Mouse (Mus musculus) liver, embryonic 11.5 days (tissue): Measurements from ENCODE around the gene Mrvi1. TPM values are rescaled to one million over a fixed set of nuclear protein-coding genes. Genes with fewer than 3 reads are reported as not detected.

Experiments
- ATAC-seq: fragments of 200-750 bp; cut with Nextera tagmentation; replicated peaks from 2 replicates; pipeline ENCODE4 v1.8.0; 2017; ENCODE audit warnings: moderate number of reproducible peaks, mild to moderate bottlenecking, moderate TSS enrichment, moderate library complexity; ENCODE audit not compliant: low FRiP score
- DNase-seq: peaks from one replicate; pipeline ENCODE4 v3.0.0-alpha.2; 2017; ENCODE audit warnings: low spot score
- H3K27ac ChIP-seq: fragments of 300-500 bp; sonication (generic); 2 replicates; pipeline ENCODE4 v1.5.1; 2014; ENCODE audit warnings: mild to moderate bottlenecking, low read depth, low read length, control low read depth
- H3K27me3 ChIP-seq: fragments of 300-500 bp; sonication (generic); replicated peaks from 2 replicates; pipeline ENCODE4 v1.6.1; 2014; ENCODE audit warnings: low read length, mixed read lengths; ENCODE audit not compliant: control insufficient read depth, insufficient read depth
- H3K36me3 ChIP-seq: fragments of 300-500 bp; sonication (generic); 2 replicates; pipeline ENCODE4 v1.6.1; 2014; ENCODE audit warnings: mild to moderate bottlenecking, low read length, moderate library complexity, mixed read lengths; ENCODE audit not compliant: control insufficient read depth, insufficient read depth
- H3K4me1 ChIP-seq: fragments of 300-500 bp; sonication (generic); replicated peaks from 2 replicates; pipeline ENCODE4 v1.6.1; 2014; ENCODE audit warnings: low read length, mixed read lengths; ENCODE audit not compliant: control insufficient read depth, insufficient read depth
- H3K4me2 ChIP-seq: fragments of 300-500 bp; sonication (generic); 2 replicates; pipeline ENCODE4 v1.6.1; 2014; ENCODE audit warnings: mild to moderate bottlenecking, control low read depth, moderate library complexity
- H3K4me3 ChIP-seq: fragments of 300-500 bp; sonication (generic); 2 replicates; pipeline ENCODE4 v1.5.1; 2014; ENCODE audit warnings: low read depth, low read length, control low read depth
- H3K9ac ChIP-seq: fragments of 300-500 bp; sonication (generic); 2 replicates; pipeline ENCODE4 v1.6.1; 2014; ENCODE audit warnings: low read depth, low read length, control low read depth
- H3K9me3 ChIP-seq: fragments of 300-500 bp; sonication (generic); 2 replicates; pipeline ENCODE4 v1.6.1; 2016; ENCODE audit warnings: low read length, inconsistent platforms, mixed read lengths; ENCODE audit not compliant: control insufficient read depth
- WGBS: fragments of 180-500 bp; shearing (Covaris S2); extraction: QIAGEN DNeasy Blood & Tissue Kit; methylation state at CpG from one replicate; pipeline ENCODE4 v1.1.7; 2014; 5-methylcytosine and 5-hydroxymethylcytosine counted together
- polyA plus RNA-seq: library from polyadenylated mRNA; unstranded; fragments of >200 nt; fragmentation: Nextera tagmentation; extraction: Ambion mirVana; gene quantifications from 2 replicates; pipeline ENCODE4 v1.2.1, GENCODE M21; 2014

The Mrvi1 gene
- polyA plus RNA-seq, 1 experiment from 2014 or later, result 20.7 TPM

DNA sequence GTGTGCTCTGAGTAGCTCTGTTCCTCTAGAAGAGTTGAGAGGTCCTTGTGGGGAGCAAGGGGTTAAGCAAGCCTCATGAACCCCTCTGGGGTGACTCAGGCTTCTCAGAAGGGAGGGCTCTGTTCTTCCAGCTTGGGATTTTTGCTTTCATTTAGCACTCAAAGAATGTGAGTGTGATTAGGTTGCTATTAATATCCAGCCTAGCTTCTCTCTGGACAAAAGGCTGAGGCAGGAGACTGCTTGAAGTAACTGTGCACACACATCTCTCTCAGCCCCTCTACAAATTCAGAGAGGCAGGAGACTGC is 31.7 kb downstream of the Mrvi1 start:
- DNase-seq, result no peak
- no peak for ATAC-seq
- H3K4me1 ChIP-seq, result peaks cover 6% of the 10 kb centered on the region
- no peak overlapping the region for H3K27ac ChIP-seq
- no peak overlapping the region for H3K4me2 ChIP-seq
- no peaks in the 10 kb centered on the region for H3K27me3 ChIP-seq
- no peak overlapping the region for H3K4me3 ChIP-seq
- H3K9me3 ChIP-seq, result no peaks in the 10 kb centered on the region
- H3K9ac ChIP-seq, result no peak overlapping the region
- no peaks in the 10 kb centered on the region for H3K36me3 ChIP-seq

DNA sequence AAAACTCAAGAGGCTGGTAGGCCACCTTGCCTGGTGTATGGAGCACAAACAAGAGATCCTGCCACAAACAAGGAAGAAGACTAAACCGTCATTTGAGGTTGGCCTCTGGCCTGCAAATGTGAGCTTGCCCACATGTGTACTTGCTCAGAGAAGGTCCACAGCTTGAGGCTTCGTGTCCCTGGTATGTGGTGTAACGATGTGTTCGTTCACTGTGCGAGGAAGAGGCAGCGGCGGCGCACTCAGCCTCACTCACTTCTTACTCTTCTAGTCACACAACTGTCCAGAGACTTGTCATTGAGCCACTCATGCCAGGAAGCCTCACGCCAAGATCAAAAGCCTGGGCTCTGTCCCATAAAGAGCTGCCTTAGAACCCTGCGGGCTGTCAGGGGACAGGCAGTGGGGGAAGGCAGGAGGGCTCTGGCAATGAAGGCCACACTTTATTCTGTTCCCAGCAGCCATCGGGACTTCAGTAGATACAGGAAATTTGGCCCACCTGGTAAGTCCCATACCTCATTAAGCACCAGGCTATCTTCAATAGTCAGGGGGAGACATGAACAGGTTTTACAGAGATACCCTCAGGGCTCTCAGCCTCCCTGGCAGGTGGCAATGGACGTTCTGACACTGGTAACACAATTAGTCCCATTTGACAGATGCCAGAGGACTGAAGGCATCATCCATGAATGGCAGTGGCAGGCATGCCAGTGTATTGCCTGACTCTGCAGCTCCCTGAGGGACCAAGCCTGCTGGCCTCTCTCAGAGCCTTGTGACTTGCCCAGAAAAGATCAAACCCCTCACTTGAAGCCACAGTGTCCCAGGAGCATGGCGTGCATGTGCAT is 32.3 kb downstream of the Mrvi1 start:
- Histone ChIP-seq H3K27me3 (no peaks in the 10 kb centered on the region), H3K36me3 (no peaks in the 10 kb centered on the region), H3K9ac (no peak overlapping the region), H3K4me3 (no peak overlapping the region), H3K9me3 (no peaks in the 10 kb centered on the region), H3K4me1 (peaks cover 6% of the 10 kb centered on the region), H3K4me2 (no peak overlapping the region), H3K27ac (no peak overlapping the region)
- DNase-seq (no peak), ATAC-seq (no peak)
- 83% methylated on average over 13 of the region's 13 CpGs for WGBS

DNA sequence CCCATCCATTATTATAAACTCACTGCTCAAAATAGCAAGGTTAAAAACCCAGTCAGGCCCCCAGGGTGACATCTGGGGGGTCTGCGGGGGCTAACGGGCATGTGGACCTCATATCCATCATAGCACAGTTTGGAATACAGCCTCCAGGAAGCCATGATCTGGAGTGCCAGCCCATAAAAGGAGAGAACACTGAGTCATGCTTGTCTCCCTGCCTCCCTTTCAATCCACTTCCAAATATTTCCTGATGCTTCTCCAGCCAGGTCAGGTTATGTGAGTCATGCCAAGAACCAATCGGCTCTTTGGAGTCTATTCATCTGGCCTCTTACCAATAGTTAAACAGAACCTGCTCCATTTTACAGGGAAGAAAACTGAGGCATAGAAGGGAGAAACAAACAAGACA is 33.7 kb downstream of the Mrvi1 start:
- H3K27me3 ChIP-seq, result no peaks in the 10 kb centered on the region
- H3K27ac ChIP-seq, result no peak overlapping the region
- H3K36me3 ChIP-seq, result no peaks in the 10 kb centered on the region
- no peaks in the 10 kb centered on the region for H3K9me3 ChIP-seq
- no peak overlapping the region for H3K9ac ChIP-seq
- no peak overlapping the region for H3K4me2 ChIP-seq
- peaks cover 3% of the 10 kb centered on the region; the same call in 1 of the 2 replicates for H3K4me1 ChIP-seq
- no peak for DNase-seq
- WGBS, result 78% methylated on average over 3 of the region's 3 CpGs
- ATAC-seq, result no peak
- no peak overlapping the region for H3K4me3 ChIP-seq

DNA sequence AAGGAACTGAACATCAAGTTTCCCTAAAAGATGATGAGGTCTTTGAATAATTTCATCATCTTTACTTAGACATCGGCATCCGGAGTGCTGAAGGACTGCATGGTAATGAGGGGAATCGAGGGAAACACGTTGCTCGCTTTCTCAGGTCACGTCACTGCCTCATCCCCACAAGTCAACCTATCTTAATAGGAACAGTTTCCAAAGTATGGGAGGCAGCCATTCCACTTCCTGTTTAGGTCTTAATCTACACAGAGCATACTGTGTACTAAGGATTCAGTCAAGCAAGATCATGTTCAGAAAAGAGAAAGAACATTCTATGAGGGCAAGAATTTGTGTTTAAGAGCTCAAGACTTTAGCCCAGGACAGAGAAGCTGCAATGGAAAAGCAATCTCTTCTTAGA is 34.6 kb downstream of the Mrvi1 start:
- Histone ChIP-seq H3K9me3 (no peaks in the 10 kb centered on the region), H3K27me3 (no peaks in the 10 kb centered on the region), H3K4me2 (no peak overlapping the region), H3K36me3 (no peaks in the 10 kb centered on the region), H3K4me3 (no peak overlapping the region), H3K27ac (no peak overlapping the region), H3K9ac (no peak overlapping the region), H3K4me1 (no peaks in the 10 kb centered on the region; the same call in 1 of the 2 replicates)
- no peak for ATAC-seq
- DNase-seq, result no peak
- WGBS, result 72% methylated on average over 6 of the region's 6 CpGs

DNA sequence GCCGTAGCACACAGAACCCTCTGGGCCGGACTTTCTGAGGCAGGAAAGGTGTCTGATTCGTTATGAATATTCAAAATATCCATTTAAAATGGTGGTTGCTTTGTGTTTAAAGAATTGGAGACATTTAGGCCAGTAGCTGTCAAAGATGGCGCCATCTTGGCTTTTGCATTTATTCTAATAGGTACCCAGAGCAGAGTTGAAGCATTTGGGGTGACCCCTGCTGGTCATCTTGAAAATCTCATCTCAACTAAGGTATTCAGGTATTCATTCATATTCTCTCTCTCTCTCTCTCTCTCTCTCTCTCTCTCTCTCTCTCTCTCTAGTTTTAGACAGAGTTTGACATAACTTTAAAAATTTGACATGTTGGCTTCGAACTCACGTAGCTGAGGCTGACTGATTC is 35.5 kb downstream of the Mrvi1 start:
- Histone ChIP-seq H3K4me2 (no peak overlapping the region), H3K9me3 (no peaks in the 10 kb centered on the region), H3K9ac (no peak overlapping the region), H3K36me3 (no peaks in the 10 kb centered on the region), H3K27ac (no peak overlapping the region), H3K27me3 (no peaks in the 10 kb centered on the region), H3K4me3 (no peak overlapping the region), H3K4me1 (peaks cover 7% of the 10 kb centered on the region)
- DNase-seq, result no peak
- no peak for ATAC-seq
- 77% methylated on average over 6 of the region's 6 CpGs for WGBS

DNA sequence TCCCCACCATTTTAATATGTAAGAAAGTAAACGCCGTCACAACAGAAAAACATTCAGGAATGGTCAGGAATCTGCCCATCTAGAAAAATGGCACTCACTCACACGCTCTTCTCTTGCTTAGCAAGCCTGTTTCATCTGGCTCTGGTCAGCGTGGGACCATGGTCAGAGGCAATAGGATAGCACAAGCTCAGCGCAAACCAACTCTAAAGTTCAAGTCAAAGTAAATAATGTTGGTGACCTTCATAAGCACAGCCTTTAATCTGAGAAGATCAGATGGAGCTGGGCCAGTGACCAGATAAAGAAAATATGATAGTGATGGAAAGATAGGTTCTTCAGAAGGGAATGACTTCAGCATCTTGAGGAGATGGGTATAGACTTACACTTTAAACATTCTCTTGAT is 37.9 kb downstream of the Mrvi1 start:
- WGBS, result 85% methylated on average over 5 of the region's 5 CpGs
- Histone ChIP-seq H3K4me2 (no peak overlapping the region), H3K4me3 (no peak overlapping the region), H3K27ac (no peak overlapping the region), H3K36me3 (no peaks in the 10 kb centered on the region), H3K27me3 (no peaks in the 10 kb centered on the region), H3K9ac (no peak overlapping the region), H3K9me3 (no peaks in the 10 kb centered on the region), H3K4me1 (peaks cover 14% of the 10 kb centered on the region)
- DNase-seq (no peak), ATAC-seq (no peak)

DNA sequence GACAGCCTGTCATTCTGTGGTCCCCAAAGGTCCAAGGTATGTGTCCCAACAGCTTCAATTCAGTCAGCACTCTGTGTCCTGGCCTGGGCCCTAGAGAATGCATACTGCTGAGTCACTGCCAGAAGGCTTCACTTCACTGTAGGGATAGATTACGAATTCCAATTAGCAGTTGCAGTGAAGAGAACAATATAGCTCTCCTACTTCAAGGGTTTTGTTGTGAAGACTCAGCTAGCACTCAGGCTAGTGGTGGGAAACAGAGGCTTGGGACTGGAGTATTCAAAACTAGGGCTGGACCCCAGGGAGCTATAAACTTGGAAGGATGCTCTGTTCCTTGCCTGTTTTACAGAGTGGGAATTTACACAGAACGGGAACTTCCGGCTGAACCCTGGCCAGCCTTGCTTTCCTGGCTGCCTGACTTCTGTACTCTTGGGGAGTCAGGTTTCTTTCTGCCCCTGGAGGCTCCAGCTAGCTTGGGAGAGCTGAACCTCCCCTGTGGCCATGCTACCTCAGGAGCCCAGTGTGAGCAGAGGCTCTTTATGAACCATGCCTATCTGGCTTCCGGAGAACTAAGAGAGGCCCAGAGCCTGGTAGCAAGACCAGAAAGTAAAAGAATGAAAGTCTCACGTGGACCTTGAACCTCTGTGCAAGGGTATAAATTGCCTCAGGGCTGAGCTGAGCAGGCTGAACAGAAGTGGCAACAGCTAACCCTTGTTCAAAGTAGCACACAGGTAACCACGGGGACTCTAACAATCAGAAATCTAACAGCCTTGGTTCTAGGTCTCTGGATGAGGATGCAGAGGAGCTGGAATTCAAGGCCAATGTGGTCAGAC is 40.3 kb downstream of the Mrvi1 start:
- no peaks in the 10 kb centered on the region for H3K36me3 ChIP-seq
- no peaks in the 10 kb centered on the region for H3K27me3 ChIP-seq
- H3K9me3 ChIP-seq, result no peaks in the 10 kb centered on the region
- H3K4me3 ChIP-seq, result no peak overlapping the region
- ATAC-seq (peak; percentile 89), DNase-seq (no peak)
- peaks cover 14% of the 10 kb centered on the region for H3K4me1 ChIP-seq
- no peak overlapping the region for H3K4me2 ChIP-seq
- 59% methylated on average over 6 of the region's 6 CpGs for WGBS
- 0 out of 2 replicates have a peak overlapping the region, but pooled peaks have one; percentile 7 for H3K9ac ChIP-seq
- peak overlapping the region; percentile 6; the same call in 1 of the 2 replicates for H3K27ac ChIP-seq

DNA sequence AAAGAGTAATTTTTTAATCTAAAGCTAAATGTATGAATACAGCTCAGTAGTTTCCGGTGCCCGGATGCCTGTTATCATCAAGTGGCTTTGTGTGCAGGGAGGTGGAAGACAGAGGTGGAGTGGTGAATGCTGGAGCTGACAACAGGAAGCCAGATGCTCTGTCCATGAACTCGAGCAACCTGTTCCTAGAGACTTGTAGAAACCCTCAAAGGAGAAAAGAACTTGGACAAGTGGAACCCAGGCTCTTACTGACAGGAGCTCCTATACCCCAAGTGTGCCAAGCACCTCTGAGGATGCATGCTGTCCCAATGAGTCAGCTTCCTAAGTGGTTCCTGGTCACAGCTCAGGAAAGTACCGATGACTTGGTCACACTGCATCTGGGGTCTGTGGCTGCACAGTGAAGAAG is 41.1 kb downstream of the Mrvi1 start:
- H3K9ac ChIP-seq, result no peak overlapping the region
- 51% methylated on average over 4 of the region's 4 CpGs for WGBS
- no peaks in the 10 kb centered on the region for H3K9me3 ChIP-seq
- H3K27ac ChIP-seq, result no peak overlapping the region
- H3K4me1 ChIP-seq, result peaks cover 14% of the 10 kb centered on the region
- DNase-seq (no peak), ATAC-seq (0 out of 2 replicates have a peak, but pooled peaks have one; percentile 19)
- H3K4me3 ChIP-seq, result no peak overlapping the region
- H3K27me3 ChIP-seq, result no peaks in the 10 kb centered on the region
- no peaks in the 10 kb centered on the region for H3K36me3 ChIP-seq
- H3K4me2 ChIP-seq, result no peak overlapping the region
